Mouse (Mus musculus) mouse trophoblast stem cell (cell line): ENCODE data around the gene Arpc2.
"Not testable (repeated sequence)": the region's sequence is repeated elsewhere in the genome, so short reads cannot be mapped to it uniquely, and the experiment has no call there.

ENCODE experiments used
- in situ Hi-C, 2 experiments: fragments of 300-500 bp; cut with MseI, MboI; formaldehyde crosslinking; loops; 2 replicates in 1 of 2; 3 replicates in 1 of 2; pipeline ENCODE4 v1.15.1; 2025

Gene Arpc2

DNA sequence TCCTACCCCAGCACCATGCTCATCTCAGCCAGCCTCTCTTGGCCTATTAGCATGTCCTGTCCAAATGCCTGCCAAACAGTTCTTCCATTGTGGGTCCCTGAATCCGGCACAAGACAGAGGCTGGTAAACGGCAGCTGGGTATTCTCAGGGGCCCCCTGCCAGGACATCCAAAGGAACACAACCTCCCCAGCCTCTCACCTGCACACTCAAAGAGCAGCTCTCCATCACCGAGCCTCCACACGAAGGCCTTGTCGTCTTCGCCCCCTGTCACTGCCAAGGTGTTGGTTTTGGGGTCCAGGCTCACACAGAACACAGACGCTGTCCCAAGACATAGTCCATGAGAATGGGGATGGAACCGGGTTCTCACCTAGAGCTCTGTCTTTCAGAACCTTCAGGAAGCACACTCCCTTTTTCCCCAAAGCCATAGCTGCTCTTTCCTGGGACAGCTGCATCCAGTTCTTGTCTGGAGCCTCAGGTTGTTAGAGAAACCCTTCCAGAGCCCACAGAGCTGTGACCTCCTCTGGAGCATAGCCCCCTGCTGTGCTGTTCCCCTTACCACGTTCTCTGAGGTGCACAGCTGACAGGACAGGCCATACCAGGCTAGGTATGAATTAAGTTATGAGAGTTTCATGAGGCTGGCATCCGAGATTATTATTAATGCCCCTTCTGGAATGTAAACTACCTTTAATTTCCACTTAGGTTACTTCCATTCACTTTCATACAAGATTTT lies 47.2 kb downstream of the Arpc2 start:
- in situ Hi-C loops, result no loop called here

DNA sequence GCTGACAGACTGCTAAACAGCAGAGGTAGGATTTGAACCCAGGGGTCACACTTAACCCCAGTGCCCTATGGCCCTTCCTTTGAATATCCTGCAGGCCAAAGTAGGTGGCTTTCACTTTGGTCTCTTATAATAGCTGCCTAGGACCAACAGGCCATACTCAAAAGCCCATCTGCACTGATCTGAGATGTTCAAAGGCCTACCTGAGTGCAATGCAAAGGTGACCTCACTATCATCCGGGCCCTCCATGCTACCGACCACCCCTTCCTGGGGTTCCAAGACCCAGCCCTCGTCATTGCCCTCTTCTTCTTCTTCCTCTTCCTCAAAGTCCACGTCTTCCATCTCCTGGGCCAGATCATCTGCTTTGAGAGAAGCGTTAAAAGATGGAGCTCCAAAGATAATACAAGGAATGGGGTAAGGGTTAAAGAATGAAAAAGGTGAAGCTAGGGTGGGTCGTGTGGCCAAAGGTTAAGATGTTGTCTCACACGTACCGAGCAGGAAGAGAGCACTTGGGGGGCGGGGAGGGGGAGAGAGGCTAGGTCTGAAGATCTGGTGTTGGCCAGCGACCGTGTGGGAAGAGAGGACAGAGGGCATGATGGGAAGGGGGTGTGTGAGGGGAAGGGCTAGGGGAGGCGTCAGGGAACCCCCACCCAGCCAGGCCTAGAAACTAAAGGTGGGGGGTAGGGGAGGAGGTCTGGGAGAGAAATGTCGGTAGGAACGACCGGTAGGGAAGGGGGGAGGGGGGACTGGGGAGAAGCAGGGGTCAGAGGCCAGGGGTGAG lies 48.0 kb downstream of the Arpc2 start:
- in situ Hi-C loops, result no loop called here

DNA sequence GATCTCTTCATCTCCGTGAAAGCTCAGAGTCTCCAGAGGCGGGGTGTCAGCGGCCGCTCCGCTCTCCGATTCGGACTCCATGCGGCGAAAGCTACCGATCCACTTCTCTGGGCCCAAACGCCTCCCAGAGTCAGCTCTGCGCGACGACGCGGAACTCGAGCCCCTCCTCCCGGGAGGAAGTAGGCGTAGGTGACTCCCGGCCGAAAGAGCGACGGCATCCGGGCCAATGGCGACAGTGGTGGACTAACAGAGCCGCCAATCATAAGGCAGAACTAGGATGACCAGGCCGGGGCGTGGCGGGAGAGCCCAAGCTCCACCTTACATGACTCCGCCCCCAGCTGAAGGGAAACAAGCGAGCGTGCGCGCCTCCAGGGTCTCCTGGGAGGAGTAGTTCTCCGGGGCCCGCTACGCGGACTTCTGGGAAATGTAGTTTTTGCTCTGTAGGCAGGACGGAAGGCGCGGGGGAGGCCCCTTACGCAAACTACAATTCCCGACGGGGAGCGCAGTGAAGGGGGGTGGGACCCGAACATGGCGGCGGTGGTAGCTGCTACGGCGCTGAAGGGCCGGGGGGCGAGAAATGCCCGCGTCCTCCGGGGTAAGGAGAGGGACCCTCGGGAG lies 48.8 kb downstream of the Arpc2 start, which contains the start of the genes Aamp and Pnkd:
Gene Aamp, minus strand, starts transcription at position 196 of the 618 bp plus-strand sequence.
Gene Pnkd, plus strand, starts transcription at position 388 of the 618 bp plus-strand sequence.
- in situ Hi-C loops, result no loop called here

DNA sequence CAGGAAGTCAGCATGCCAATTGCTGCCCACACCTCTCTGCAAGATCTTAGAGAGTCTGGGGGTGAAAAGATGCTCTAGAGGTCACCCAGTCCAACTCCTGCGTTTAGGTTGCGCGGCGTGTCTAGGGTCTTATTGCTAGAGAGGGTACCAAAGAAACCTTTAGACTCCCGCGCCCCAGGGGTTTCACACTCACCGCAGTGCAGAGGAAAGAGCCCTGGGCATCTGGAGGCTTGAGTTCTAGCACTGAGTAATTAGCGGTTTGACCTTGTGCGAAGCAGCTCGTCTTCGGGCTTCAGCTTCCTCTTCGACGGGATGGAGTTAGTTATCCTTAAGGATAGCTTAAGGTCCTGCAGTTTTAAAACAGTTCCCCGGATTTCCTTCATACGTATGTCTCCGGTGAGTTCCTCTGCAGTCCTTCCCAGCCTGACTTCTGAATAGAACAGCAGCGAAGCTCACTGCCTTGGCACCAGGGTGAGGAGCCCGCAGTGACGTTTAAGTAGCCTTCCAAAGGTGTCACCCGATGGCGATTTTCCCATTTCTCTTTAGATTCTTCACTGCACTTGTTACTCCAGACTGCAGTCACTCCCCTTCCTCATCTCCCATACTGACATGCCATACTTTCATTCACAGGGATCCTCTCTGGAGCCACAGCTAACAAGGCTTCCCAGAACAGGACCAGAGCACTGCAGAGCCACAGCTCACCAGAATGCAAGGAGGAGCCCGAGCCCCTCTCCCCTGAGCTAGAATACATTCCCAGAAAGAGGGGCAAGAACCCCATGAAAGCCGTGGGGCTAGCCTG lies 49.5 kb downstream of the Arpc2 start:
- in situ Hi-C loops, result no loop called here

DNA sequence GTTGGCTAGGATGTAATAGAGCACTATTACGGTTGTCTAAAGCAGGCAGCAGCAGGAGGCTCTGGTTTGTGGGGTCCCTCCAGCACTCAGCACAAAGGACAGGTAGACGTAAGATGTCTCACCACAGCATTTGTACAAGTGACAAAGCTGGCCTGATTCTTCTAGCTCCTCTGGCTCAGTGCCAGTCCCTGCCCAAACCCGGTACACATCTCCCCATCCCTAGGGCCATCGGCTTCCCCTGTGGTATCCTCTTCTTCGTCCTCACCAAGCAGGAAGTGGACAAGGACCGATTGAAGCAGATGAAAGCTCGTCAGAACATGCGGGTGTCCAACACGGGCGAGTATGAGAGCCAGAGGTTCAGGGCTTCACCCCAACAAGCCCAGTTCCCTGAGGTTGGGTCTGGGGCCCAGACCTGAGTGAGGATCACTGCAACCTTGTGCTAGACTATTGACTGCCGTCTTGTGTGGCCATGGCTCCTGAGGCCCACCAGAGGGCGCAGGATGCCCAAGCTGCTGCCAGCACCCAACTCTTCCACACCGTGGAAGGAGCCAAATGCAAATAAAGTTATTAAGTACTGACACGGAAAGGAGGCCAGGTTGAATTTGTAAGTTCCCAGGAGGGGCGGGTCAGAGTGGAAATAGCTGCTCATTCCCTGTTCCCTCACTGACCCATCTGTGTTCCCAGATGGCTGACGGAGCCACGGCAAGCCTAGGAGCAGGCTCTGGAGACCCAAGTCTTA lies 51.2 kb downstream of the Arpc2 start:
- in situ Hi-C loops, result not testable (repeated sequence)

DNA sequence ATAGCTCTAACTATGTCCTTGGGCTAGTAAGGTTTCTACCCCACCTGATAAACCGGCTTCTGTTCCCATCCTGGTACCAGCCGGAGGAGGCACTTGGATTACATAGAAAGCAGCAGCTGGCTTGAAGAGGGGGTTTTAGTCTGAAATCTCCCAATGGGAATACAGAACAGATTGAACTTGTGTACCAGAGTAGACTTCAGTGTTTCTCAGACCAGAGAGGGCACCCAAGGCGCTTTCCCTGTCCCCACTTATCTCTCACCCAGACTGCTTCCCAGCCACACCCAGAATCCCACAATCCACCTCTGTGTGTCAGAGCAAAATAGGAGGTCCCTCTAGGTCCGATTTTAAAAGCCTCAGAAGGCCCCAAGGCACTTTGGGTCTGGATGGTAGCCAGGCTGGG lies 52.4 kb downstream of the Arpc2 start:
- in situ Hi-C loops, result no loop called here

DNA sequence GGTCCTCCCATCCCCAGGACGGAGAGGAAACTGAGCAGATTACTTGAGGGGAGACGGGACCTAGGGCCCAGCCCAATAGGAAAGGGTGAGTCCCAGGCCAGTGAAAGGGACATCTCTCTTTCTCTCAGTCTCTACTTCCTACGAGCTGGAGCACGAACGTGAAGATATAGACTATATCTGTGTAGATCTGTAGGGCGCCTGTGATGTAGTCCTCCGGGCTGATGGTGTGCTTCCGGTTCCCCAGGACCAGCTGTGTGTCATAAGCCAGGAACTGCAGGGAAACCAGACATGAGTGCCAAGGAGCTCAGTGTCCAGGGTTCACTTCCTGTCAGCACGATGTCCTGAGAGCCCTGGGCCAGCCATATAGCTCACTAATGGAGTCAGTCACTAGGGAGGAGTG lies 53.4 kb downstream of the Arpc2 start:
- in situ Hi-C loops, result no loop called here

DNA sequence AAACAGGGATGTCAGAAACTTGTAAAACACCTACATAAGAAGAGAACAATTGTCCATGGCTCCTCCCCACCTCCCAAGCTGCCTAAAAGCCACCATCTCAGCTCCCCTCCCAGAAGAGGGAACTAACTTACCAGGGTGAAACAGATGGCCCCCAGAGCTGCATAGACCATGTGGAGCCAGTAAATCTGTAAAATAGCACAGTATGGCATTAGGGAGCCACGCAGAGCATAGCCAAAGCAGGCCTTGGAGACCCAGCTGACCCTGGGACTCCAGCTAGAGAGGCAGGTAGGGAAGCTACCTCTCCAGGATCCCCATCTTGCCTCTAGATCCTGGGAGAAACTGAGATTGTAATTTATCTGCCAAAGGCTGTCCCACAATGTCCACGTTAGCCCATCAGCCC lies 53.9 kb downstream of the Arpc2 start:
- in situ Hi-C loops, result no loop called here

DNA sequence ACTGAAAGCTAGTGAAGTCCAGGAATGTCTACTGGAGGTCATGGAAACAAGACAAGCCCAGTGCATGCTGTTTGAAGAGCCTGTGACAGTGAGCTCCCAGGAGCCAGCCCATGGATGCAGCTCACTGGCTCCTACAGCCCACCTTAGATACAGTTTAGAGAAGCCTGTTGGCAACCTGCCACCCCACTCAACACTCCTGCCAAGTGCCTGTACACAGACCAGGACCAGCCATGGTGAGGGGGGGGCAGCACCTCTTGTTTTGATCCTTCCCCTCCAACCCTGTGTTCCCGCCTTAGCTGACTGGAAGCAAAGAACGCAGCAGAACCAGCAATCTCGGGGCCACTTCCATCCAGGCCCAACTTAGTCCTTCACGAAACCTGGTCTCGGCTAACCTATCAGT lies 54.3 kb downstream of the Arpc2 start:
- in situ Hi-C loops, result no loop called here

DNA sequence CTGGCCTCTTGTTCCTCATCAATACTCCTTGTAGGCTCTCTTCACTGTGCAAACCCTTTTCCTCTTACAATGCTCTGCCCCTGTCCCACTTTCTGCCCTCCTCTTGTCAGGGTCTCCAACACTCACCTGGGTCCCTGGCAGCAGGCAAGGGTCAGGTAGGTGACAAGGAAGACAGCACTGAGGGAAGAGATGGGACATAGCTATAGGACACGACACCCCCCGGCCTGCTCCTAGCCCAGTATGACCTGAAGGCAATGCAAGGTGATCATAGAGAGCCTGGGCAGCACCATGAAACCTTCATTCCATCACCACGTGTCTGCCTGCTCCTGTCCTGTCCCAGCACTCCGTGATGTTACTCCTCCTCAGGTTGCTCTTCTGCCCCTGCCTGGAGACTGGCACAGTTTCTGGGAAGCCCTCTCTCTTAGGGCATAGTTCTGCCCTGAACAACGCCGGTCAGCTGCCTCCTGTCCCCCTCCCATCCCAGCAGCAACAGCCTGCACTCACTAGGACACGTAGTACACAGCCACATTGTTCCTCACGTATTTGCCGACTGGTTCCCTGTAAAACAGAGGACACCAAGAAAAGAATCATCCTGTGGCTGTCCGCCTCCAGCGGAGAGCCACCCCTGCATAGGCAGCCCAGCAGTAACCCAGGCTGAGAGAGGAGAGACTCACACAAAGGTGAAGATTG lies 56.6 kb downstream of the Arpc2 start:
- in situ Hi-C loops, result no loop called here

DNA sequence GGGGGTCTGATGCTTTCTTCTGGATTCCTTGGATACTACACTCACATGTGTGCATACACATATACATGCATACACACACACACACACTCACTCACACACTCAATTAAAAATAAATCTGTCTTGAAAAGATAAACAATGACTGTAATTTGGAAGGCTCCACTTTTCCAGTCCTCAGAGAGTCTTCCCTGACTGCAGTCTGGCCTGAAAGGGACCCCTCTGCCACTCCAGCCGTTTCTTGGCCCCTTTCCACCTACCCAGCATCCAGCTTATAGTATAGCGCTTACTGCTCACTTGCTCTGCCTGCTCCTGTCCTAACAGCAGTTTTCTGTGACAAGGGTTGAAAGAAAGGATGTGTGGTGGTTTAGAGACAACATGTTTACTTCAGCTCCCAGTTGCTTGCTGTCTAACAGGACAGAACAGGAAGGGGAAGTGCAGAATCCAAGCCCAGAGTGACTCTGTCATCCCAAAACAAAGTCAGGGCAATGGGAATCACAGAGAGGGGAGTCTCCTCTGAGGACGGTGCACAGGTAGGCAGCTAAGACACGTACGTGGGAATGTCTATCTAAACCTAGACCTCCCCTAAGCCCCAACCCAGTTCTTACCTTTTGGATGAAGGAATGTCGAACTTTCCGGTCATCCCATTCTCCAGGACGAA lies 57.5 kb downstream of the Arpc2 start:
- in situ Hi-C loops, result no loop called here

DNA sequence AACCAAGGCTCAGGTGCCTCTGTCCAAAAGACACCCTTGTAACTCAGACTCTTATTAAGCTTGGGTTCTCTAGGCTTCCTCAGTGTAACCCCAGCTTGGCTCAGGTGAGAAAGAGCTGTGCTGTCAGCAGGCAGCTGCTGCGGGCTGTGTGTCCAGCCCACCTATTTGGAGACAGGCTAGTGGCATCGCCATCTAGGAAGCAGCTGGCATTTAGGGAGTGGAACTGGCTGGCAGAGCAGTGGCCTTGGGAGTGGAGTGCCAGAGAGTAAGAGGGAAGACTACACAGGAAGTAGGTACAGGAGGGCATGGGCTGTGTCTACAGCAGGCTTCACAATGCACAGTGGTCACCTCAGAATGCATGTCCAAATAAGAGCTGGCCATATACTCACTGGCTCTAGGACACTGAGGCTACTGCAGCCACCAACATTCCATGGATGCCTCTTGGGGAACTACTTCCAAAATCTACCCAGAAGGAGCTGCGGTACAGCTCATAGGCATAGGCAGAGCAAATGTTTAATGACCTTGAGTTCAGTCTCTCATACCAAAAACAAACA lies 58.3 kb downstream of the Arpc2 start:
- in situ Hi-C loops, result no loop called here

DNA sequence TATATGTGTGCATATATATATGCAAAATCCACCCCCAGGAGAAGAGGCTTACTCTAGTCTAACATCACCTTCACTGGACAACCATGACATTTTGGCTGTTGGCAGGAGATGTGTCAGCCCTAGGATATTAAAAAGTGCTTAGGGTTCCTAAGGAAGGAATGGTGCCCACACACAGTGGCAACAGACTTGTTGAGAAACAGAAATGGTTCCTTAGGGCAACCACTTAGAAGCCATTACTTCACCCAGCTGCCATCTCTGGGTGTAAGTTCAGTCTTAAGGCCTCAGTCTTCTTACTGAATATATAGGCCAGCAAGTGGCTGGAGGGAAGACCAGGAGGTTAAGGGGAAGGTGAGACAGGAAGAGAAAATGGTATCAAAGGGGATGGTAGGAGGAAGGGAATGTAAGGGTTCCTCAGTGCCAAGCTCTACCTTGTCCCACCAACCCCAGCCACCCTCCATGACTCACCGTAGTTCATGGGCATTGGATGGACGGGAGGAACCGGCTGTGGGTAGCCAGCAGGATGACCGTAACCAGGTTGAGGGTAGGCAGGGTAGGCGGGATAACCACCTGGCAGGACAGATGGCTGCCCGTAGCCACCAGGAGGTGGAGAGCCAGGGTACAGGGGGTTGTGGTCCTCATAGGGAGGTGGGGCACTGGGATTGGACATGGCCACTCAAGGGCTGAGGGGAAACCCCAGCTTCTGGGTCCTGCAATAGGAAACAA lies 59.0 kb downstream of the Arpc2 start:
- in situ Hi-C loops, result no loop called here

DNA sequence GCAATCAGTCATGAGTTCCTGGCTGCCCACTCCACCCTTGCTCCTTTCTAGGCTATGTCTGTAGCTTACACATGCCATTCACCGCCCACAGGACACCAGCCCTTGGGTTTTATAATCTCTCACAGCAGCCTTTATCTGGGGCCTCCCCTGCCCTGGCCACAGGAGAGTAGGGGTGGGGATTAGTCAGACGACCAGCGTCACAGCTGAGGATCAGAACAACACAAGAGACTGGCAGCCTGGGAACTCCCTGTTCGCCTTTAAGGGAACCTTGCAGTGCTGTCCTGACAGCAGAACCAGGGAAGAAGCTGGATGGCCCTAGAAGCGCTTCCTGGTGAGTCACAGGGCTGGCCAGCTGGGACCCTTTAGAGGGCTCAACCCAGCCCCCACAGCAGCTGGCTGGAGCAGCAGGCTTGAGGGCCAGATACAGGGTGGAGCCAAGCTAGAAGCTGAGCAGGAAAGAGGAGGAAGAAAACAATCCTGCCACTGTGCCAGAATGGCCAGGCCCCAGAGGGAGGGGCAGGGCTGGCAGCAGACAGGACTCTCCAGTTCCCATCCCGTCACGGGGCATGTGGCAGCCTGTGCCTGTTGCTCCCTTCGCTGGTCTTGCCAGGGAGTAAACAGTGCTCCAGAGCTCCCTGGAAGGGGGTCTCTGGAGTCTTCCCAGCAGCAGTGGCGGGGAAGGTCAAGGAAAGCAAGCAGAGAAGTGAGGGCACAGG lies 59.7 kb downstream of the Arpc2 start:
- in situ Hi-C loops, result no loop called here

DNA sequence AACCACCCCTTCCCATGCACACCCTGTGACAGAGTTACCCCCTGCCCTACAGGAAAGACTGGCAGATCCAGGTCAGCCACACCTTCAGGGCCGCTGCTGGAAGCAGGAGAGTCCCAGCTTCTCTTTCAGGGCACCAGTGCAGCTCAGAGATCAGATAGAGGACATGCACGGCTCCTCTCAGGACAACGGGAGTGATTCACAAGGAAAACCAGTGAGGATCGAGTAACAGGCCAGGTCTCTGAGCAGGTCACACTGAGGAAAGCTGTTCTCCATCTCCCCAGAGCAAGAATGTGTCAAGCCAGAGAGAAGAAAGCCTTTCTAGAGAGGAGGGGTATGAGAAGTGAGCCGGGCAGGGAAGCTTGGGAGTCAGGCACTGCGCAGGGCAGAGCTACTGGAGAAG lies 60.6 kb downstream of the Arpc2 start:
- in situ Hi-C loops, result no loop called here

DNA sequence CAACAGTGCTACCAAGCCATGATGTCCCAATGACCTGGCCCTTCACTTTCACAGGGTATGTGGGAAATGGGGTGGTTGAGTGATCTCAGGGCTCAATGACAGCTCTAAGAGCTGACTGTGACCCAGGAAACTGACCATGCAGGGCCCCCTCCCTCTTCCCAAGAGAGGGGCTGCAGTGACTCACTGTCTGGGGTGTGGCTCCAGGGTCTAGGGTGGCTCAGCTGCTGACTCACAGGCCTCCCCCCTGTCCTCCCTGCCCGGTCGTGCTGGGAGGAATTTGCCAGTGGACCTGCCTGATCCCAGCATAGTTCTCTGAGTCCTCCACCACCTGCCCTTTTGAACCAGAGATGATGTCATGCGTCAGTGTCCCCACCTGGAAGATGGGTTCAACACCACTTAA lies 61.4 kb downstream of the Arpc2 start:
- in situ Hi-C loops, result no loop called here

DNA sequence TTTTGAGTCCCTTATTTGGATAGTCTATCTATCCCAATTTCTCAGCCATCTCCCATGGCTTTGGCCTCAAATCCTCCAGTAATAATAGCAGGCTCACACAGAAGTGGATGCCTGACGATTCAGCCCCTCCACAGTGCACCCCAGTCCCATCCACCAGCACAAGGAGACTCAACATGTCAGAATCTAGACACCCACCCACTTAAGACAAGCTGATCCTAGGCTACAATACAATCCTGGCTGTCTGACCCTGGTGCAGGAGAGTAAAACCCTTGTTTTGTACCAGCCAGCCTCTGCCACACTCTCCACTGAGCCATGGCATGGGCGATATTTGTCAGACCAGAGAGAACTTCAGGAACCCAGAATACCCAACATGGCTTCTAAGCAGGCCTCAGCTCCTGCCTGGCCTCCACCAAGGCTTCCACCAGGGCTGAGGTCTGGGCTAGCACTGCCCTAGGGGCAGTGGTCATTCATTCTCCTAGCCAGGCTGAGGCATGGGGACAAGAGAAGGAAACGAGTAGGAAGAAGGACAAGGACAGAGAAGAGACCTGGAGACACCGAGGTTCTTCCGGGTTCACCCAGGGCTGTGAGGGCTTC lies 62.4 kb downstream of the Arpc2 start:
- in situ Hi-C loops, result no loop called here

DNA sequence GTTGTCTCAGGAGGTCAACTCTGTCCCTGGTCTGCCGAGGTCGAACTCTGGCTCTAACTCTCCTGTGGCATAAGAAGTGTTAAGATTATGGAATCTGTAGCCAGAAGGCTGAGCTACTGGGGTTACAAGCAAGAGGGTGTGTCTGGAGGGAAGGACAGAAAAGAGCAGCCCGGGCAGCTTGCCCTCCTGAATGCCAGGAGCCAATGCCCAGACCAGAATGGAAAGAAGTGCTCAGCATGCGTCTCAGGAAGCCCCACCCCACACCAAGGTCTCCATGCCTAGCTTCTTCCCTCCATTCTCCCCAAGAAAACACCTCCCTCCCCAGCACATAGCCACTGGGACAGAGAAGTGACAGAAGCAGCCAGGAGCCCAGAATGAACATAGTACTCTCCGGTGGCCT lies 63.1 kb downstream of the Arpc2 start:
- in situ Hi-C loops, result no loop called here
